Mouse (Mus musculus) liver, embryonic 13.5 days (tissue): ENCODE measurements around the gene Rdh7. TPM values are rescaled to one million over a fixed set of nuclear protein-coding genes. Genes with fewer than 3 reads are reported as not detected.
A peak's percentile ranks its signal among the peaks of the same experiment; 100 is the strongest.

Experiments
- ATAC-seq: fragments of 200-750 bp; cut with Nextera tagmentation; 2 replicates; pipeline ENCODE4 v1.8.0; 2017; ENCODE audit warnings: low read depth, mild to moderate bottlenecking, moderate number of reproducible peaks, moderate library complexity
- DNase-seq: peaks from one replicate; pipeline ENCODE4 v3.0.0; 2022
- H3K27ac ChIP-seq: fragments of 300-500 bp; sonication (generic); 2 replicates; pipeline ENCODE4 v1.5.1; 2015; ENCODE audit warnings: moderate library complexity, mild to moderate bottlenecking, inconsistent platforms
- H3K27me3 ChIP-seq: fragments of 300-500 bp; sonication (generic); 2 replicates; pipeline ENCODE4 v1.6.1; 2015; ENCODE audit warnings: mild to moderate bottlenecking, inconsistent platforms
- H3K36me3 ChIP-seq: fragments of 300-500 bp; sonication (generic); 2 replicates; pipeline ENCODE4 v1.6.1; 2015; ENCODE audit warnings: mild to moderate bottlenecking, inconsistent platforms
- H3K4me1 ChIP-seq: fragments of 300-500 bp; sonication (generic); replicated peaks from 2 replicates; pipeline ENCODE4 v1.6.1; 2015; ENCODE audit warnings: inconsistent platforms
- H3K4me2 ChIP-seq: fragments of 300-500 bp; sonication (generic); 2 replicates; pipeline ENCODE4 v1.6.1; 2015; ENCODE audit warnings: inconsistent platforms, mild to moderate bottlenecking, moderate library complexity
- H3K4me3 ChIP-seq: fragments of 300-500 bp; sonication (generic); replicated peaks from 2 replicates; pipeline ENCODE4 v1.5.1; 2015; ENCODE audit warnings: mild to moderate bottlenecking, inconsistent platforms
- H3K9ac ChIP-seq: fragments of 300-500 bp; sonication (generic); 2 replicates; pipeline ENCODE4 v1.6.1; 2015; ENCODE audit warnings: mild to moderate bottlenecking, inconsistent platforms
- H3K9me3 ChIP-seq: fragments of 300-500 bp; sonication (generic); replicated peaks from 2 replicates; pipeline ENCODE4 v1.6.1; 2016; ENCODE audit warnings: inconsistent platforms
- WGBS: fragments of 180-500 bp; shearing (Covaris S2); methylation state at CpG from one replicate; pipeline ENCODE4 v1.1.7; 2015; ENCODE audit not compliant: insufficient replicate concordance; 5-methylcytosine and 5-hydroxymethylcytosine counted together
- polyA plus RNA-seq: library from polyadenylated mRNA; unstranded; fragments of >200 nt; fragmentation: Nextera tagmentation; extraction: Ambion mirVana; gene quantifications from 2 replicates; pipeline ENCODE4 v1.2.1, GENCODE M21; 2015

The Rdh7 gene
- polyA plus RNA-seq, 1 experiment from 2014 or later, result 0.47 TPM

GRCm38 (mm10) chr10:127891481-127891880 is 2.9 kb upstream of the Rdh7 start:
- no peak for ATAC-seq
- 45% methylated on average over 1 of the region's 1 CpGs for WGBS
- Histone ChIP-seq H3K27me3 (no peaks in the 10 kb centered on the region), H3K9ac (no peak overlapping the region), H3K36me3 (no peaks in the 10 kb centered on the region), H3K4me1 (peaks cover 14% of the 10 kb centered on the region; the same call in 1 of the 2 replicates), H3K4me3 (no peak overlapping the region), H3K9me3 (no peaks in the 10 kb centered on the region), H3K27ac (no peak overlapping the region), H3K4me2 (no peak overlapping the region)
- DNase-seq, result no peak

- ATAC-seq (no peak), DNase-seq (no peak)
- 63% methylated on average over 4 of the region's 4 CpGs for WGBS
- H3K27ac ChIP-seq, result no peak overlapping the region
- H3K4me1 ChIP-seq, result no peaks in the 10 kb centered on the region
- no peak overlapping the region for H3K9ac ChIP-seq
- H3K4me2 ChIP-seq, result no peak overlapping the region
- no peaks in the 10 kb centered on the region for H3K36me3 ChIP-seq
- no peaks in the 10 kb centered on the region for H3K27me3 ChIP-seq
- H3K4me3 ChIP-seq, result no peak overlapping the region
- no peaks in the 10 kb centered on the region for H3K9me3 ChIP-seq
Measured at GRCm38 (mm10) chr10:127886971-127887370, 1.6 kb downstream of the Rdh7 start.

GRCm38 (mm10) chr10:127886551-127886950 is 2.1 kb downstream of the Rdh7 start:
- ATAC-seq (no peak), DNase-seq (no peak)
- no peak overlapping the region for H3K4me3 ChIP-seq
- no peaks in the 10 kb centered on the region for H3K27me3 ChIP-seq
- H3K27ac ChIP-seq, result no peak overlapping the region
- no peak overlapping the region for H3K4me2 ChIP-seq
- no peaks in the 10 kb centered on the region for H3K9me3 ChIP-seq
- no peak overlapping the region for H3K9ac ChIP-seq
- H3K4me1 ChIP-seq, result no peaks in the 10 kb centered on the region
- 64% methylated on average over 1 of the region's 1 CpGs for WGBS
- no peaks in the 10 kb centered on the region for H3K36me3 ChIP-seq

GRCm38 (mm10) chr10:127881041-127881440 is 7.6 kb downstream of the Rdh7 start:
- Histone ChIP-seq H3K36me3 (no peaks in the 10 kb centered on the region), H3K4me2 (no peak overlapping the region), H3K4me3 (no peak overlapping the region), H3K27ac (no peak overlapping the region), H3K27me3 (no peaks in the 10 kb centered on the region), H3K4me1 (peaks cover 19% of the 10 kb centered on the region), H3K9me3 (no peaks in the 10 kb centered on the region), H3K9ac (no peak overlapping the region)
- WGBS, result 78% methylated on average over 4 of the region's 4 CpGs
- no peak for DNase-seq
- ATAC-seq, result no peak

- no peak for DNase-seq
- Histone ChIP-seq H3K4me1 (peaks cover 19% of the 10 kb centered on the region), H3K4me3 (no peak overlapping the region), H3K27me3 (no peaks in the 10 kb centered on the region), H3K36me3 (no peaks in the 10 kb centered on the region), H3K4me2 (no peak overlapping the region), H3K9me3 (no peaks in the 10 kb centered on the region), H3K27ac (peak overlapping the region; percentile 1; the same call in 1 of the 2 replicates), H3K9ac (no peak overlapping the region)
- 48% methylated on average over 3 of the region's 3 CpGs for WGBS
- ATAC-seq, result peak; percentile 77
Measured at GRCm38 (mm10) chr10:127879155-127879688, 9.4 kb downstream of the Rdh7 start.

- Histone ChIP-seq H3K36me3 (no peaks in the 10 kb centered on the region), H3K9me3 (no peaks in the 10 kb centered on the region), H3K9ac (no peak overlapping the region), H3K27ac (peak overlapping the region; percentile 53), H3K27me3 (no peaks in the 10 kb centered on the region), H3K4me2 (no peak overlapping the region), H3K4me3 (no peak overlapping the region), H3K4me1 (peaks cover 19% of the 10 kb centered on the region)
- 36% methylated on average over 3 of the region's 3 CpGs for WGBS
- DNase-seq (no peak), ATAC-seq (peak; percentile 47)
Measured at GRCm38 (mm10) chr10:127878262-127879057, 10.2 kb downstream of the Rdh7 start.

- H3K4me1 ChIP-seq, result peaks cover 19% of the 10 kb centered on the region
- WGBS, result 36% methylated on average over 2 of the region's 2 CpGs
- H3K4me3 ChIP-seq, result no peak overlapping the region
- no peak overlapping the region for H3K4me2 ChIP-seq
- peak; percentile 60 for ATAC-seq
- H3K27me3 ChIP-seq, result no peaks in the 10 kb centered on the region
- no peak overlapping the region for H3K9ac ChIP-seq
- DNase-seq, result peak; percentile 5
- H3K36me3 ChIP-seq, result no peaks in the 10 kb centered on the region
- H3K9me3 ChIP-seq, result no peaks in the 10 kb centered on the region
- no peak overlapping the region for H3K27ac ChIP-seq
Measured at GRCm38 (mm10) chr10:127877681-127878080, 10.9 kb downstream of the Rdh7 start.

- no peaks in the 10 kb centered on the region for H3K36me3 ChIP-seq
- H3K4me2 ChIP-seq, result no peak overlapping the region
- no peaks in the 10 kb centered on the region for H3K27me3 ChIP-seq
- no peak overlapping the region for H3K27ac ChIP-seq
- no peak overlapping the region for H3K9ac ChIP-seq
- no peaks in the 10 kb centered on the region for H3K4me1 ChIP-seq
- ATAC-seq, result no peak
- 49% methylated on average over 4 of the region's 4 CpGs for WGBS
- no peaks in the 10 kb centered on the region for H3K9me3 ChIP-seq
- DNase-seq, result no peak
- no peak overlapping the region for H3K4me3 ChIP-seq
Measured at GRCm38 (mm10) chr10:127872484-127872883, 16.1 kb downstream of the Rdh7 start.

- H3K4me1 ChIP-seq, result 0 out of 2 replicates have a peak, but pooled peaks cover 2% of the 10 kb centered on the region
- no peak within 1 kb of the TSS for H3K4me3 ChIP-seq
- no peaks in the 10 kb centered on the region for H3K9me3 ChIP-seq
- DNase-seq (no peak), ATAC-seq (no peak)
- no peak within 1 kb of the TSS for H3K9ac ChIP-seq
- WGBS, result 45% methylated on average over 3 of the region's 3 CpGs
- no peaks in the 10 kb centered on the region; the same call in 1 of the 2 replicates for H3K27me3 ChIP-seq
- H3K4me2 ChIP-seq, result no peak within 1 kb of the TSS
- H3K27ac ChIP-seq, result no peak within 1 kb of the TSS
- no peaks in the 10 kb centered on the region for H3K36me3 ChIP-seq
Measured at GRCm38 (mm10) chr10:127866232-127866631, 22.4 kb downstream of the Rdh7 start, which contains the start of gene Rdh16f2. TSS of gene Rdh16f2 (plus strand) at chr10:127866474.

GRCm38 (mm10) chr10:127864931-127865330 is 23.7 kb downstream of the Rdh7 start:
- Histone ChIP-seq H3K27ac (no peak overlapping the region), H3K27me3 (no peaks in the 10 kb centered on the region; the same call in 1 of the 2 replicates), H3K9ac (no peak overlapping the region), H3K4me2 (no peak overlapping the region), H3K4me3 (no peak overlapping the region), H3K4me1 (0 out of 2 replicates have a peak, but pooled peaks cover 2% of the 10 kb centered on the region), H3K36me3 (no peaks in the 10 kb centered on the region), H3K9me3 (no peaks in the 10 kb centered on the region)
- no peak for ATAC-seq
- DNase-seq, result no peak

- Histone ChIP-seq H3K27me3 (no peaks in the 10 kb centered on the region; the same call in 1 of the 2 replicates), H3K4me2 (no peak overlapping the region), H3K4me1 (no peaks in the 10 kb centered on the region), H3K4me3 (no peak overlapping the region), H3K36me3 (no peaks in the 10 kb centered on the region), H3K9me3 (no peaks in the 10 kb centered on the region), H3K27ac (no peak overlapping the region), H3K9ac (no peak overlapping the region)
- ATAC-seq (no peak), DNase-seq (no peak)
Measured at GRCm38 (mm10) chr10:127856376-127856775, 32.2 kb downstream of the Rdh7 start.

- 59% methylated on average over 1 of the region's 1 CpGs for WGBS
- Histone ChIP-seq H3K27me3 (no peaks in the 10 kb centered on the region), H3K27ac (no peak within 1 kb of the TSS), H3K9ac (no peak within 1 kb of the TSS), H3K36me3 (no peaks in the 10 kb centered on the region), H3K4me2 (no peak within 1 kb of the TSS), H3K4me3 (no peak within 1 kb of the TSS), H3K4me1 (no peaks in the 10 kb centered on the region), H3K9me3 (no peaks in the 10 kb centered on the region)
- no peak for ATAC-seq
- DNase-seq, result no peak
Measured at GRCm38 (mm10) chr10:127849628-127850027, 39.0 kb downstream of the Rdh7 start, which contains the start of gene Rdh19. TSS of gene Rdh19 (plus strand) at chr10:127849928.
